Mouse (Mus musculus) small intestine, adult 2 months (tissue): ENCODE measurements around the gene 2310011J03Rik. TPM values are rescaled to one million over a fixed set of nuclear protein-coding genes. Genes with fewer than 3 reads are reported as not detected.
A peak's percentile ranks its signal among the peaks of the same experiment; 100 is the strongest.

Experiments used
- H3K27ac ChIP-seq: fragments of 200-500 bp; 2 replicates; pipeline ENCODE4 v1.5.1; 2012; ENCODE audit warnings: low read depth, low read length, control low read depth, inconsistent platforms; ENCODE audit not compliant: insufficient read depth
- H3K27me3 ChIP-seq: fragments of 200-500 bp; 2 replicates; pipeline ENCODE4 v1.6.1; 2012; ENCODE audit warnings: mild to moderate bottlenecking, moderate library complexity, low read length, inconsistent platforms; ENCODE audit not compliant: control insufficient read depth, insufficient read depth
- H3K36me3 ChIP-seq: fragments of 200-500 bp; 2 replicates; pipeline ENCODE4 v1.6.1; 2012; ENCODE audit warnings: mild to moderate bottlenecking, low read length, control low read depth, inconsistent platforms; ENCODE audit not compliant: control insufficient read depth, insufficient read depth
- H3K4me1 ChIP-seq: fragments of 200-500 bp; 2 replicates; pipeline ENCODE4 v1.6.1; 2012; ENCODE audit warnings: low read length, inconsistent platforms, mixed read lengths; ENCODE audit not compliant: control insufficient read depth, insufficient read depth, insufficient read length
- H3K4me3 ChIP-seq: fragments of 200-500 bp; 2 replicates; pipeline ENCODE4 v1.5.1; 2012; ENCODE audit warnings: low read depth, mild to moderate bottlenecking, control low read depth, inconsistent platforms, low read length, moderate library complexity
- CTCF ChIP-seq: fragments of 200-500 bp; IDR thresholded peaks from 2 replicates; pipeline ENCODE4 v1.5.1; 2012; ENCODE audit warnings: low read depth, mild to moderate bottlenecking, control low read depth, inconsistent platforms, low read length, moderate library complexity, mixed read lengths; ENCODE audit not compliant: insufficient replicate concordance, insufficient read length; ENCODE audit errors: extremely low read depth
- POLR2A ChIP-seq: fragments of 200-500 bp; IDR thresholded peaks from 2 replicates; pipeline ENCODE4 v1.6.1; 2012; ENCODE audit warnings: low read depth, mild to moderate bottlenecking, control low read depth, inconsistent platforms, low read length, moderate library complexity
- WGBS: fragments of 180-500 bp; shearing (Covaris S2); methylation state at CpG from one replicate; pipeline ENCODE4 v1.1.7; 2018; 5-methylcytosine and 5-hydroxymethylcytosine counted together
- polyA plus RNA-seq: library from polyadenylated mRNA; depleted of rRNA; stranded (reverse); fragments of >200 nt; gene quantifications from 2 replicates; pipeline ENCODE4 v1.2.3, GENCODE M21; 2012

The 2310011J03Rik gene
- polyA plus RNA-seq, 1 experiment: 74.1 TPM

- Histone ChIP-seq H3K4me1 (peaks cover 17% of the 10 kb centered on the region), H3K27ac (no peak overlapping the region), H3K36me3 (no peaks in the 10 kb centered on the region), H3K4me3 (peak overlapping the region; percentile 12; the same call in 1 of the 2 replicates), H3K27me3 (peaks cover 19% of the 10 kb centered on the region)
- TF ChIP-seq CTCF (no peak), POLR2A (no peak)
- WGBS: 2% methylated on average over 34 of the region's 34 CpGs
These were observed 36.4 kb upstream of the 2310011J03Rik start for GRCm38 (mm10) chr10:80356737-80357136.

- H3K27me3 ChIP-seq: peaks cover 19% of the 10 kb centered on the region
- no peak within 1 kb of the TSS for H3K27ac ChIP-seq
- TF ChIP-seq POLR2A (no peak), CTCF (no peak)
- 2% methylated on average over 53 of the region's 53 CpGs for WGBS
- peak within 1 kb of the TSS; percentile 12; the same call in 1 of the 2 replicates for H3K4me3 ChIP-seq
- no peaks in the 10 kb centered on the region for H3K36me3 ChIP-seq
- H3K4me1 ChIP-seq: peaks cover 21% of the 10 kb centered on the region
These were observed 35.8 kb upstream of the 2310011J03Rik start, which contains the start of gene Plk5 for GRCm38 (mm10) chr10:80356001-80356682. Plk5 (plus strand) TSS chr10:80356459.

GRCm38 (mm10) chr10:80355431-80355830, 35.1 kb upstream of the 2310011J03Rik start:
- Histone ChIP-seq H3K27me3 (peaks cover 19% of the 10 kb centered on the region), H3K27ac (no peak overlapping the region), H3K4me1 (peaks cover 27% of the 10 kb centered on the region), H3K36me3 (no peaks in the 10 kb centered on the region), H3K4me3 (no peak overlapping the region)
- 25% methylated on average over 9 of the region's 9 CpGs for WGBS
- TF ChIP-seq POLR2A (no peak), CTCF (no peak)

GRCm38 (mm10) chr10:80352727-80353126, 32.4 kb upstream of the 2310011J03Rik start:
- TF ChIP-seq CTCF: no peak
- no peak for TF ChIP-seq POLR2A
- Histone ChIP-seq H3K27ac (no peak overlapping the region), H3K4me3 (no peak overlapping the region), H3K4me1 (peaks cover 26% of the 10 kb centered on the region), H3K27me3 (peaks cover 19% of the 10 kb centered on the region), H3K36me3 (no peaks in the 10 kb centered on the region)
- 71% methylated on average over 8 of the region's 8 CpGs for WGBS

GRCm38 (mm10) chr10:80351896-80352295, 31.6 kb upstream of the 2310011J03Rik start:
- Histone ChIP-seq H3K27me3 (peaks cover 18% of the 10 kb centered on the region), H3K4me3 (no peak overlapping the region), H3K4me1 (peaks cover 27% of the 10 kb centered on the region), H3K36me3 (no peaks in the 10 kb centered on the region), H3K27ac (peak overlapping the region; percentile 56; the same call in 1 of the 2 replicates)
- 15% methylated on average over 11 of the region's 11 CpGs for WGBS
- no peak for TF ChIP-seq POLR2A

GRCm38 (mm10) chr10:80350292-80350691, 30.0 kb upstream of the 2310011J03Rik start:
- no peak overlapping the region for H3K27ac ChIP-seq
- 1% methylated on average over 7 of the region's 7 CpGs for WGBS
- no peak overlapping the region for H3K4me3 ChIP-seq
- H3K27me3 ChIP-seq: peaks cover 2% of the 10 kb centered on the region; the same call in 1 of the 2 replicates
- TF ChIP-seq POLR2A (no peak), CTCF (peak; percentile 93)
- peaks cover 27% of the 10 kb centered on the region for H3K4me1 ChIP-seq
- no peaks in the 10 kb centered on the region for H3K36me3 ChIP-seq

GRCm38 (mm10) chr10:80348981-80349380, 28.6 kb upstream of the 2310011J03Rik start:
- no peak overlapping the region for H3K27ac ChIP-seq

More at GRCm38 (mm10) chr10:80348981-80349380, 28.6 kb upstream of the 2310011J03Rik start:
- Histone ChIP-seq H3K4me1 (peaks cover 35% of the 10 kb centered on the region), H3K36me3 (no peaks in the 10 kb centered on the region), H3K27me3 (no peaks in the 10 kb centered on the region), H3K4me3 (no peak overlapping the region)
- no peak for TF ChIP-seq CTCF
- no peak for TF ChIP-seq POLR2A
- WGBS: 34% methylated on average over 26 of the region's 26 CpGs
